Mouse (Mus musculus): ENCODE measurements around the gene Stambp.

GRCm38 (mm10) chr6:83555972-83556371 lies 16.6 kb downstream of the Stambp start:
- TF ChIP-seq POLR2A (IDR thresholded peaks at IDR 0.05; ENCODE audit: low read depth, low read length) (no peak), CTCF (IDR thresholded peaks at IDR 0.05; ENCODE audit: extremely low read depth, insufficient read length, insufficient replicate concordance, low read depth, low read length) (no peak)
